Mouse (Mus musculus): Measurements from ENCODE around the gene Caskin1.

DNA sequence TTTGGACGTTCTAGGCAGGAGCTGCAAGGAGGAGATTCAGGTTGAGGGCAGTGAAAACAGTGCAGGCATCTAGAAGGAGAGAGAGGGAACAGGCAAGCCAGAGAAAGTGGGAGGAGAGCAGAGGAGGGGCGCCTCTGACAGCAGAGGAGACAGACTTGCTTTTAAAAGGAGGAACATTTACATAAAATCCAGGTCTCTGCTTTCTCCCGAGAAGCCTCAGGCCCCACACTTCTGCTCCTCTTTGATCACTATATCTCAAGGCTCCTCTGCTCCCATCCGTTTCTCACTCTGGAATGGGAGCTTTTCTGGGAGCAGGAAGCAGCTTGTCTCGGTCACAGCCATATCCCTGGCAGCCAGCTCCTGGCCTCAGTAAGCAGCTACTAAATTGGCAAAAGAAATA, 46.9 kb downstream of the Caskin1 start:
- TF ChIP-seq CTCF (IDR thresholded peaks at IDR 0.05; ENCODE audit: low read depth) (no peak), EP300 (IDR thresholded peaks at IDR 0.05; ENCODE audit: low read depth) (no peak)

All from heart, postnatal 0 days (tissue).